Mouse (Mus musculus): ENCODE measurements at regions not wholly inside any gene's neighbourhood (a gene's known extent, or its start where the extent isn't known, plus 50 kb on each side); places are given as distances from the start of the nearest gene placed in this dataset.

DNA sequence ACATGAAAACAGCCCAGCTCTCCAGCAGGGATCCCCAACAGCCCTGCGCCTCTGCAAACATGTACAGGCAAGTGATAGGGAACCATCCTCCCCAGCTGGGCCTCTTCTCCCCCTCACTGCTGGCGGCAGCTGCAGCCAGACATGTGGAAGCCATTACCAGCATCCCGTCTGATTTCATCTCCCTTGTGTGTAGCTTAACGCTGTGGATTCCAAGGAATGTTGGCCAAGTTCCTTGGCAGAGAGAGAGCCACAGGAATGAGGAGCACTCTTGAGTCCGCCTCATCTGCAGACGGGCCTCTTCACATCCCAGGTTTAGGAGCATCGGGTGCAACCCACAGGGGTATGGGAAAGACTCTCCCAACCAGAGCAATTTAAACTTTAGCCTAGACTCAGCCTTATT lies 157.1 kb downstream of the Gm26897 start:
- no peak for ATAC-seq (replicated peaks; ENCODE audit: poor library complexity, severe bottlenecking)

GRCm38 (mm10) chr5:111891261-111891693 lies 157.6 kb downstream of the Gm26897 start:
- no peak for ATAC-seq (replicated peaks; ENCODE audit: poor library complexity, severe bottlenecking)

DNA sequence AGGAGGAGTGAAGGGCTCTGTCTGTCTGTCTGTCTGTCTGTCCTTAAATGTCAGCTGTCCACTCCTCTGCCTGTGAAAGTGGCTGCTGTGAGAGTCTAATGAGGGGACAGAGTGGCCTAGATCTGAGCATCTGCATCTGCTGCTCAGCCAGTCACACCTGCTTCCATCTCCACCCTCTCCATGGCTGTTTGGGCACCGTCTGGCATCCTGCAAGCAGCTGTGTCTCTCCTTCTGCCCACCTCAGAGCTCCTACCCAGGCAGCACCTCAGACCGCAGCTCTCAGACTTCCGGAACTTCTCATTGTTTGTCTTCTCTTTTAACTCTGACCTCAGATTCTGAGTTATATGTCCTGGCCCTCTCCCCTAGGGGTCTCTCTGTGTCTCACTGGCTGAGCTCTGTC lies 159.2 kb downstream of the Gm26897 start:
- no peak for ATAC-seq (replicated peaks; ENCODE audit: poor library complexity, severe bottlenecking)

DNA sequence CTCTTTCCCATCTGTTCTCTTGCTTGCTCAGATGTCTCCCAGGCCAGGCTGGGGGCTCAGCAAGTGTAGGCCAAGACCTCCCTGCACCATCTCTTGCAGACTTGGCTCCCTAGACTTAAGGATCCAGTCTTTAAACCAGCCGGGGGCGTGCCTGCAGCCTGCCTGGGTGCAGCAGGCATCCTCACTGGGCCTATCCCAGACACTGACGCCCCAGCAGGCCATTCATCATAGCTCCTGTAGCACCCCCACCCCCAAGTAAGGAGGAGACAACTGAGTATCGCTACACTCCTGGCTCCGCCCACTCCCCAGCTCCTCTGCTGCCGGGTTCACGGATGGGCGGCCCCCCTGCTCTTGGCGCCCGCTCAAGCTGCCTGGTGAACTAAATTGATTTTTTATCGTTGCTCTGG lies 160.2 kb downstream of the Gm26897 start:
- no peak for ATAC-seq (replicated peaks; ENCODE audit: poor library complexity, severe bottlenecking)

DNA sequence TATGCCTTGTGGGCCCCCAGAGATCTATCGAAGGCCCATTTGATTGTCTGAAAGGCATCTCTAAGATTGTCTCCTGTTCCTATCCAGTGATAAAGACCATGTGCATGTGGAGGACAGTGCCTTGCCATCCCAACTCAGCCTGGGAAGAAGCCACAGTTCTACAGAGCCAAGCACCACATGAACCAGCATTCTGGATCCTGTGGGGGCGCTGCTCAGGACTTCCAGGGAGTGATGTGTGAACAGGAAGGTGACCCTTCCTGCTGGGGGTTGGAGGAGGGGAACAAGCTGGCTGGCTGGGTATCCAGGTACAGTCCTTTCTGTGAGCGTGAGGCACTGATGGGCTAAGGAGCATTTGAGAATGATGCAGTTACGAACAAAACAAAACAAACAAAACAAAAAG lies 163.8 kb downstream of the Gm26897 start:
- ATAC-seq (replicated peaks; ENCODE audit: poor library complexity, severe bottlenecking): no peak

GRCm38 (mm10) chr5:111898482-111898881 lies 164.8 kb downstream of the Gm26897 start:
- ATAC-seq (replicated peaks; ENCODE audit: poor library complexity, severe bottlenecking): no peak

DNA sequence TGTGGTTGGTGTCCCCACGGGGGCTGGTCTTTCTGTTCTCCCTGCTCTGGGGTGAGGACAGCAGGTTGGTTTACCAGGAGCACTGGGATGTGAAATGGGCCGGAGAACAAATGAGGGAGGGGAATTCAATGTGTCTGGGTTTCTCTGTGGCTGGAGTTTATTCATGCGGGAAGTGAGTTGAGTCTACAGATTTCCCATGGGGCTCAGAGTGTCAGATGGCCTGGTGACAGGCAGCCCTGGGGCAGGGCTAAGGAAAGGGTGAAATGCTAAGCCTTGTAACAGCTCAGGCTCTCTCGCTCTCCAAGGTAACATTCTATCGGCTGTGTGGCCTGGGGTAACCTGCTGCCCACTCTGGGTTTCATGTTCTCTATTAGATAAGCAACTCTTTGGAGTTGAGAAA lies 167.5 kb downstream of the Gm26897 start:
- no peak for ATAC-seq (replicated peaks; ENCODE audit: poor library complexity, severe bottlenecking)

DNA sequence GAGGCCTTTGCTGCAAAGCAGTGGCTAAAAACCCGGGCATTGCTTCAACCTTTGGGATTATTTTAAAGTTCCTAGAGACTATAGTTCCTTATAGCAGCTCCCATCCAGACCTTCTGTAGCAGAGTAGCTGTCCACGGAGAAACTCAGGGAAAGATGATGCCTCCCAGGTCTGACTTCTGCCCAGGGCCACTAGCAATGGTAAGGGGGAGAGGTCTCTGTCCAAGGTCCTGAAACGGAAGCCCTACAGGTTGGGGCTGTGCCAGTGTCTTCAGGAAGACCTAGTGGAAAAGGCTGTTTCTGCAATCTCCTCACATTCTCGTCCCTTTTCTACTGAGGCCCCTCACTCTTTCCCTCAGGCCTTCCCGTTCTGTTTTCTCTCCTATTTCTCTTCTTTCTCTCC lies 168.0 kb downstream of the Gm26897 start:
- no peak for ATAC-seq (replicated peaks; ENCODE audit: poor library complexity, severe bottlenecking)

GRCm38 (mm10) chr5:111908085-111908484 lies 174.4 kb downstream of the Gm26897 start:
- ATAC-seq (replicated peaks; ENCODE audit: poor library complexity, severe bottlenecking): no peak

DNA sequence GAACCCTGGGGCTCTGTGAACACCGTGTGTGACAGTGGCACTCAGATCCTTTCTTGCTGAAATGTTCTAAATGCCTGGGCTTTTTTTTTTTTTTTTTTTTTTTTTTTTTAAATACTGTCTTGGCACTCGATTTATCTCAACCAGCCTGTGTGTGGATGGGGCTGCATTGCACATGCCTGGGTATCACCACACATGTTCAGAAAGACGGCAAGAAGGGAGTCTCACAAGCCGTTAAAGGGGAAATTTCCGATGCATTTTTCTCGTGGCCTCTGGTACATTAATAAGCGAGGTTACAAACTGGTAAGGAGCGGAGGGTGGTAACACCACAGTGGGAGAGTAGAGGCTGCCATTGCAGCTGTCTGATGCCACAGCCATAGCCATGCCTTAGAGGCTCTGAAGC lies 176.8 kb downstream of the Gm26897 start:
- no peak for ATAC-seq (replicated peaks; ENCODE audit: poor library complexity, severe bottlenecking)

DNA sequence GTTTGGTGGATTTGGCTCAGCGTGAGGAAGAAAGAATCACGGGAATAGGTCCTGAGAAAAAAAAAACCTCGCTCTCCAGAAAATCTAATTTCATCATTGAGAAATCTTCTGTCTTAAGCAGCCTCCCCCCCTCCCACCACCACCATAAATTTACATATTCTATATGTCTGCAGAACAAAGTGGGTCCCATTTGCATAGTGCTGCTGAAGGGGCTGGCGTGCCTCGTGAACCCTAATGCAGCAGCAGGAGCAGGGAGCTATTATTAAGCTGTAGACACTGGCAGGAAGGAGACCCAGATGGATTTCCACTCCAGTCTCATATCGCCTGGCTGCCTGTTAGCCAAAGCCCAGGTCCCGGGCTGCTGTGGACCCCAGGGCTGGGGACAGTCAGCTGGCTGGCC lies 179.6 kb downstream of the Gm26897 start:
- ATAC-seq (replicated peaks; ENCODE audit: poor library complexity, severe bottlenecking): no peak

DNA sequence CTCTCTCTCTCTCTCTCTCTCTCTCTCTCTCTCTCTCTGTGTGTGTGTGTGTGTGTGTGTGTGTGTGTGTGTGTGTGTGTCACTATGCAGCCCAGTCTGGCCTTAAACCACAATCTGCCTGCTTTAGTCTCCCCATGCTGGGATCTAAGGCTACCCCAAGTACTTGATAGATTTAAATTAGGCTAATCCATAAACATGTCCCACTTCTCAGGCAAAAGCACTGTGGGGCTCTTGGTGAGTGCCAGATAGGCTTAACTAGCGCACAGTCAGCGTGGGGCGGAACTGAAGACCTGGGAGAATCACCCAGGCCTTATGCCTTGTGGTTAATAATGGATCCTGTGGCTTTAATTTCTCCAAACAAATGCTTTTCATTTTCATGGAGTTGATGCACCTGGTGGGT lies 180.6 kb downstream of the Gm26897 start:
- no peak for ATAC-seq (replicated peaks; ENCODE audit: poor library complexity, severe bottlenecking)

- ATAC-seq (replicated peaks; ENCODE audit: poor library complexity, severe bottlenecking): no peak
Observed at GRCm38 (mm10) chr5:111917643-111918252, 184.0 kb downstream of the Gm26897 start.

- no peak for ATAC-seq (replicated peaks; ENCODE audit: poor library complexity, severe bottlenecking)
Observed at GRCm38 (mm10) chr5:111918888-111919287, 185.2 kb downstream of the Gm26897 start.

GRCm38 (mm10) chr5:111922991-111923701 lies 189.4 kb downstream of the Gm26897 start:
- no peak for ATAC-seq (replicated peaks; ENCODE audit: poor library complexity, severe bottlenecking)

DNA sequence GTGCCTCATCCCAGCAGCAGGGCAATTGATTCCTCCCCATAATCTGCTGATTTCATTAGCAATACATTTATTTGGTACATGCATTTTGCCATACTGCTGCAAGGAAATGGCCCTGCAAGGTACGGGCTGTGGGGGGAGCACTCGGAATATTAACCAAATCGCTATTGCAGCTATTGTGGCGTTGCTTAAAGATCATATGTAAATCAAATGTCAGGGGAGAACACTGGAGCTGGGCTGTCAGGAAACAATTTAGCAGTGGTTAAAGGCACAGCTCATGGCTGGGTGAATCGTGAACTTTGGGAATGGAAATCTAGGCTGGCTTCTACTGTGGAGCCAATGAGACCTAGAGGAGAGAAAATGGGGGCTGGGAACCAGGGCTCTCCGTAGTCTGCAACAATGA lies 192.0 kb downstream of the Gm26897 start:
- no peak for ATAC-seq (replicated peaks; ENCODE audit: poor library complexity, severe bottlenecking)

- no peak for ATAC-seq (replicated peaks; ENCODE audit: poor library complexity, severe bottlenecking)
Observed at GRCm38 (mm10) chr5:111929180-111929990, 195.7 kb downstream of the Gm26897 start.

DNA sequence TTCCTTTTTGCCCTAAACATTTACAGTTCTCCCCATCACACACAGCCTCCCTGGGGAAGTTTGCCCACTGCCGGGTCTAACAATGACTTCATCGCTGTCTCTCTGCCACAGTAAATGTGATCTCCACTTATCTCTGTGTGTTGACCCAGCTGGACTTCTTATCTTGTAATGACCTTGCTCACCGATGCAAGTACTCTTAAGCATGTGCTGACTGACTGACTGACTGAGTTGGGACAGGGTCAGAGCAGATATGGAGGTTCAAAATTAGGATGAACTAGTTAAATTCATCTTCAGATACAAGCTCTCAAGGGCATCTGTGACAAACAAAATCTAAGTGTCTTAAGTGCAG lies 196.2 kb downstream of the Gm26897 start:
- no peak for ATAC-seq (replicated peaks; ENCODE audit: poor library complexity, severe bottlenecking)

DNA sequence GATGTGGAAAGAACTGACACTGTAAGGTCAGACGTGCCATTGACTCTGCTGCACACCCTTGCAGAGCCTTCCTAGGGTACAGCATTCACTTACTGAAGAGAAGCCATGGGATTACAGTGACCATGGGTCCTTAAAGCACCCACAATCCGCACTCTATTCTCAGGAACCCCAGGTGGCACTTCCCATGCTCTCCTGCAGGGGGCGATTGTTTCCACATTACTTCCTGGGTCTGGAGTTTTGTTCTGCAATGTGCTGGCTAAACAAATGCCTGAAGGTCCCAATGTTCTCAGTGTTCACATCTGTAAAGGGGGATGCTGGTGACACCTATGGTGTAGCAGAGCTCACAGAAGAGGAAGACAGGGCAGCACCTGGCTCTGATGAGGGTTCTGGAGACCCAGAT lies 198.0 kb downstream of the Gm26897 start:
- ATAC-seq (replicated peaks; ENCODE audit: poor library complexity, severe bottlenecking): no peak

- ATAC-seq (replicated peaks; ENCODE audit: poor library complexity, severe bottlenecking): no peak
Observed at GRCm38 (mm10) chr5:111935381-111936134, 201.8 kb downstream of the Gm26897 start.

DNA sequence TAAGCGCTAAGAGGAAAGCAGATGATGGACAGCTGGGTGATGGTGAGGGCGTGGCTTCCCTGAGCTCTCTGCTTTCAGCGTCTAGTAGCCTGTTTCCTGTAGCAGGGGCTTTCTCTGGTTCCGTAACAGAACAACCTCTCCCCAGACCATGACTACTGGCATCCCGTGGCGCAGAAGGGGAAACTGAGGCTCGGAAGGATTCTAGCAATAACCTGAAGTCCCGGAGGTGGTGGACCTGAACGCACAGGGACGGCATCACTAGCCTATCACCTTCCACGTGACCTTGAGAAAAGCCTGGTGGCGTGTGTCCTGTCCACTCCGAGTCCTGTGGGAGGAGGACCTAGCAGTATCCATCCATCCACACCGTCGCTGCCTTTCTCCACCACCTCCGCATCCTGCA lies 208.1 kb downstream of the Gm26897 start:
- no peak for ATAC-seq (replicated peaks; ENCODE audit: poor library complexity, severe bottlenecking)
